Mouse (Mus musculus) heart, adult 11 months (tissue): ENCODE results near the gene Fam208a.
A peak's percentile ranks its signal among the peaks of the same experiment; 100 is the strongest.

Source experiments
- DNase-seq: peaks from one replicate; pipeline ENCODE4 v3.0.0; 2022

Fam208a gene

DNA sequence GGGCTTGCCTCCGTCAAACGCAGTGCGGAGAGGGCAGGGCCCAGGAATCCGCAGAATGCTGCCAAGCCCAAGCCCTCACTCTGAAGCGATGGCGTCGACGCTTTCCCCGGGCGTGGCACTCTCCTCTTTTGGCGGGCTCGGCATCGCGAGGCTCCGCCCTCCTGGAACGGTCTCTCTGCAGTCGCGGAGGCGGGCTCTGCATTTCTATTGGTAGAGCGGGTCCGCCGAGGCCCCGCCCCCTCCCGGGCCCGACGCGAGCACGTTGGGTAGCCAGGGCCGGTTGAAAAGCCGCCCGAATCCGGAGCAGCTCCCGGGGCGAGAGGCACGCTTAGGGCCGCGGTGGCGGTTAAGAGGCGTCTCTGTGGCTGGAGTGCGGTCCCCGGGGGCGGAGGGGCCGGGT lies at the start of gene Fam208a:
Gene Fam208a, plus strand, starts transcription at position 262 of the 400 bp plus-strand sequence.
- peak; percentile 100 for DNase-seq

DNA sequence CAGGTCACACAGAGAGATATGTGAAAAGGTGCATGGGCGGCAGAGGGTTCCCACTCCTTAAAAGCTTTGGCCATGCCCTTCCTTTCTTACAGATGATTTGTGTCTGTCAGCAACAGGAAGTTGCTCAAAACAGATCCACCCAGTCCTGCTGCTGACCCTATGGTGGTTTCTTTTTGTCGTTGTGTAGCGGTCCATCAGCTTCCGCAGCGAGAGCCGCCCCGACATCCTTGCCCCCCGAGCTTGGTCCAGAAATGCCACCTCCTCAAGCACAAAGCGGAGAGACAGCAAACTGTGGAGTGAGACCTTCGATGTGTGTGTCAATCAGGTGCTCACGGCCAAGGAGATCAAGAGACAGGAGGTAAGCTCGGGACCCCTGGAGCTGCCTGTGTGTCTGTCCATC lies 49.2 kb upstream of the Fam208a start:
- peak; percentile 96 for DNase-seq

GRCm38 (mm10) chr14:27381459-27381858 lies 47.2 kb upstream of the Fam208a start:
- DNase-seq, result no peak

- no peak for DNase-seq
Measured at GRCm38 (mm10) chr14:27383321-27383830, 45.3 kb upstream of the Fam208a start.

DNA sequence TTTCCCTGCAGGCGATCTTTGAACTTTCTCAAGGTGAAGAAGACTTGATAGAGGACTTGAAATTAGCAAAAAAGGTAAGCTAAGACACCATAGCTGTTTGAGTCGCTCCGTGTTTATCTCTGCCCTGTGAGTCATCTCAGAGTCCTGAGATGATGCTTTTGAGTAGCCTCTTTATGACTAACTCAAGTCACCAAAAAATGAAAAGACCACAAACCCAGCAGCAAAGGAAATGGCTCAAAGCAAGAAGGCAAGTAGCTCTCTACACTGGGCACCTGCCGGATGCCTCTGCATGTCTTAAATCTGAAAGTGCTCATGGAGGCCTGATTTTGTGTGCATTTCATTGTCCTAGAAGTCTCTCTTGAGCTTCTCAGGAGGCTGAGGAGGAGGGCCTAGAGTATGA lies 44.5 kb upstream of the Fam208a start:
- peak; percentile 69 for DNase-seq

DNA sequence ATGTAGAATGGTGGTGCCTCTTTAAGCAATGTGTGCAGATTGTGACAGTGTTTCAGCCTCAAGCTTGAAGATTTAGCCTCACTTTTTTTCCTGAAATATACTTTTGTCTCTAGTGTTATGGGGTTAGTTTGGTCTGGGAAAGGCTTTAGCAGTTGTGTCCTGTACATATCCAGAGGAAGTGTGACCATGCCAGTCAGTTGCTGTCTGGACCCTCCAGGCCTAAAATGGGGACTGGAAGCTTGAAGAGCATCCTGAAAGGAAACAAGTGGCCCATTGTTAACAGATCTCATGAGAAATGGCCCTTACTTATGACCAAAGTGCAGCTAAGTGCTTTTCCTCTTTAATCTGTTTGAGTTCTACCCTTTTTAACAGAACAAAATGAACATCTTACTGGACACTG lies 40.0 kb upstream of the Fam208a start:
- peak; percentile 87 for DNase-seq

DNA sequence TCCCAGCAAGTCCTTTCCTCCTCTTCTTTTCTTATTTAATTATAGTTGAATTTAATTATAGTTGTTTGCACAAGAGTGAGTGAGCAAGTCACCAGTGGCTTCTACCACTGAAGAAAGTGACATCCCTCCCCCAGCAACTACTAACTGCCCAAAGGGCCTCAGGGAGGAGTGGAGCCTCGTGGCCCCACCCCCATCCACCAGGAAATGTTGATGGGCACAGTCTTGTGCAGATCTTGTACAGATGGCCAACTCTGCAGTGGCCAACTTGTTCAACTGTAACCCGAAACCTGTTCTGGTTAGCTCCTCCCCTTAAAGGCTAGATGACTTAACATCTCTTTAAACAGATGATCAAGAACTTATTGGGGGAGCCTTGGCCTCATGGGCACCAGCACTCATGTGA lies 38.9 kb upstream of the Fam208a start:
- peak; percentile 83 for DNase-seq

DNA sequence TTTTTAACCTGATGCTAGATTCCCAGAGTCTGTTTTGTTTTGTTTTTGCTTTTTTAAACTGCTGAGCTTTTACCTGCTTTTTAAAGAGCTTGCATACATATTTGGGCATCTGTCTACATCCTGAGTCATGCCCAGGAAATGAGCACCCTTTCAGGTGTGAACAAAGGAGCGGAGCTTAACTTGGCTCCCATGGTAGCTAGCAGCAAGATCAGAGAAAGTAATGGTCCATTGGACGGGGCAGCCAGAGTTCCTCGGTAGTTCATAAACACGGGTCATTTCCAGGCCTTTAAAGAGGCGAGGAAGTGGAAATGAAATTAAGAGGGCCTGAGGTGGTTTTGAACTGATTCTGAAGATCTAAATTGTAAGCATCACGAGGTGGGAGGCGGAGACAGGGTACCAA lies 38.0 kb upstream of the Fam208a start:
- DNase-seq, result peak; percentile 76

- DNase-seq, result peak; percentile 61
Measured at GRCm38 (mm10) chr14:27391776-27392308, 36.8 kb upstream of the Fam208a start.

DNA sequence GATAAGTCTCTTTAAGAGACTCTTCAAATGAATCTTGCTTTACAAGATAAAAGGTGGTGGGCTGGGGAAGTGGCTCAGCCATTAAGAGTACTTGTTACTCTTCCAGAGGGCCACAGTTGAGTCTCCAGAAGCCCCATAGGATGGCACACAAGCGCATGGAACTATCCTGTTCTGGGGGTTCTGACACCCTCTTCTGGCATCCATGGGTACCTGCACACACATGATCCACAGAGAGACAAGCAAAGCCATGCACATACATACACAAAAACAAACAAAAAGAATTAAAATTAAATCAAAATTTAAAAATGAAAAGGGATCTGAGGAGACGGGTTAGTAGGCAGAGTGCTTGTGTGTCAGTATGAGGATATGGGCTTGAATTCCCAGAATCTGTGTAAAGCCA lies 36.0 kb upstream of the Fam208a start:
- DNase-seq, result peak; percentile 79

DNA sequence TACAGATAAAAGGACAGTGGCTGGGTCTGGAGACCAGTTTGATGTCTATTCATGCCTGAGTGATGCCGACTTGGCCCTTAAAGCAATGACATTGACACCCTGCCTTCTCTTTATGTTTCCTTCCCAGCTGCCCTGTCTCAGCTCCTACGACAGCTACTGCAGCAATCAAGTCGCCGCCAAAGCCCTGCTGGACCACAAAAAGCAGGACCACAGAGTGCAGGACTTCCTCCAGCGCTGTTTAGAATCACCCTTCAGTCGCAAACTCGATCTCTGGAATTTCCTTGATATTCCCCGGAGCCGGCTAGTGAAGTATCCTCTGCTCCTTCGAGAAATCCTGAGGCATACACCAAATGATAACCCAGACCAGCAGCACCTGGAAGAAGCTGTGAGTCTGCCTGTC lies 34.8 kb upstream of the Fam208a start:
- DNase-seq, result peak; percentile 87

DNA sequence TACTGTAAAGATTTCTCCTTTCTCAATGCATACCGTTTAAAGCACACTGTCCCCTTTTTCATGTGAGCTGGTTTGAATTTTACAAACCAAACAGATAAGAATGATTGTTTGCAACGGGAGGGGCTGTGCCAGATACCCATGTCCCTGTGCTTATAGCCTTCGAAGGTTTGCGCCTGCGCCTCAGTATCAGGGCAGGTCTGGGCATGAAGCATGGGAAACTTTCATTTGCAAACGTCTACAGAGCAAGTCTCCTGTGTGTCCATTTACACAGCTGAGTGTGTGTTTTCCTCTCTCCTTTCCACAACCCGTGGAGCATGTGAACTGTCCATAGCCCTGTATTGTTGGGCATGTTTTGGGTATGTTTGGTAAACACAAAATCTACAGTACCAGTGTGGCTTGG lies 32.2 kb upstream of the Fam208a start:
- DNase-seq, result no peak

- DNase-seq, result peak; percentile 88
Measured at GRCm38 (mm10) chr14:27397526-27397925, 31.1 kb upstream of the Fam208a start.

- DNase-seq, result peak; percentile 90
Measured at GRCm38 (mm10) chr14:27400495-27400894, 28.1 kb upstream of the Fam208a start.

- peak; percentile 89 for DNase-seq
Measured at GRCm38 (mm10) chr14:27401717-27402278, 26.8 kb upstream of the Fam208a start.

- peak; percentile 95 for DNase-seq
Measured at GRCm38 (mm10) chr14:27402332-27403250, 26.0 kb upstream of the Fam208a start.

DNA sequence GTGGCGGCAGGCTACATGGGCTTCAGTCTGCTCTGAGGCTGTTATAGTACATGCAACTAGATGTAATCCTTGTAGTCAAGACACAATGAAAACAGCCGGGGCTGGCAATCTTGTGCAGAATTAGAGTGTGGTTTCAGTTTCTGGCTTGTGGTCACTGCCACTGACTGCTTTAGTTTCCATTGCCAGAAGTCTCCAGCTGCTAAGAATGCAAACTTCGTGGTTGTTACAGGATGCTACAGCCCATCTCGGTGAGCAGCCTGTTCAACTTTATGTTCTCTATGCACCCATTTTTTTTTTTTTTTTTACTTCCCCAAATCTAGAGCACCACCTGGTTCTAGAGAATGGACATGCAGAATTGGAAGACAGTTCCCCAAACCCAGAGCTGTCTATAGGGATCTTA lies 23.2 kb upstream of the Fam208a start:
- DNase-seq, result peak; percentile 93

- DNase-seq, result peak; percentile 33
Measured at GRCm38 (mm10) chr14:27405947-27406346, 22.7 kb upstream of the Fam208a start.

- DNase-seq, result peak; percentile 94
Measured at GRCm38 (mm10) chr14:27408240-27408639, 20.4 kb upstream of the Fam208a start.

GRCm38 (mm10) chr14:27409662-27410061 lies 19.0 kb upstream of the Fam208a start:
- DNase-seq, result peak; percentile 12

DNA sequence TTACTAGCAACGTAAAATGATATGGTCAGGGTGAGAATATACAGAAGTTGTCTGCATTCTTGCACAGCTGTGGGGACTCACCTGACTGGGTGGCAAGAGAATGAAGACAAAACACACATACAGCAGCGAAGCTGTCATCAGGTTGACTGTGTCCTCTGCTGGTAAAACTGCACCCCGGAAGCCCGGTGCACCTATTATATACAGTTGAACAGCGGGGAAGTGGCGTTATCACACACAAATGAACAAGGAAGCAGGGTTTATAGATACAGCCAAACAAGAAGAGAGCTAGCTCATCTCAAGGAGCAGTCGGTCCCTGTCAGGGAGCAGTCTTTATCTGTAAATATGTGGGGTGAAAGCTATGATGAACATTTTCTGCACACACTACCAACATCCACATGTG lies 17.1 kb upstream of the Fam208a start:
- peak; percentile 39 for DNase-seq

- DNase-seq, result peak; percentile 63
Measured at GRCm38 (mm10) chr14:27412699-27413098, 15.9 kb upstream of the Fam208a start.

DNA sequence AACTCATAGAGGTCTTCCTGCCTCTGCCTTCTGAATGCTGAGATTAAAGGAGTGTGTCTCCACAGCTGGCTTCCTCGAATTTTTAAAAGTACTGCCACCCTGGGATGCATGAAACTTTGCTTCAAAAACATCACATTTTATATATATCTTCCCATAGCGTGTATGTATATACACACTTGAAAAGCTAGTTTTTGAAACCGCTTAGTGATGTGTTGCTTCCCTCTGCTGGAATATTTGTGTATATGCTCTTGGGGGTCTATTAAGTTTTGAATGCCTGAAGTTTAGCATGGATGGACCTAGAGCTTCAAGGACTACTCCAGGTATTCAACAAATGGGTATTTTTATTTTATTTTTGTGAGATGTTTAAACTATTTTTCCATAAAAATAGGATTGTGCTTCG lies 14.7 kb upstream of the Fam208a start:
- peak; percentile 73 for DNase-seq

DNA sequence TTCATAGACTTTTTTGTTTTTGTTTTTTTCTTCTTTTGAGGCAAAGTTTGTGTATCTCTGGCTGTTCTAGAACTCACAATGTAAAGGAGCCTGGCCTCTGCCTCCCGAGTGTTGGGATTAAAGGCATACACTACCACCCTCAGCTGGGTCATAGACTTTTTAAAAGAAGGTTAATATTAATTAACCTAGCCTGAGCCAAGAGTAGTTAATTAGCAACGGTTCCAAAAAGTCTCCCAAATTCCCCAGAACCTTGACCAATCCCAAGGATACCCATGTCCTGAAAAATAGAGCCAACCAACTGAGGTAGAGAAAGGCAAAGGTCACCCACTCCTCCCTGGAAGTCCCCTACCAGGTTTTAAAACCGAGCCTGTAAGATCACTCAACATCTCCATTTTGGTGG lies 7.8 kb upstream of the Fam208a start:
- DNase-seq, result peak; percentile 16
